Mouse (Mus musculus) liver, embryonic 14.5 days (tissue): ENCODE results near the gene Slc25a13. TPM values are rescaled to one million over a fixed set of nuclear protein-coding genes. Genes with fewer than 3 reads are reported as not detected.

Experiments used
- ATAC-seq: fragments of 200-750 bp; cut with Nextera tagmentation; 2 replicates; pipeline ENCODE4 v1.8.0; 2017; ENCODE audit warnings: moderate number of reproducible peaks, mild to moderate bottlenecking, moderate library complexity; ENCODE audit not compliant: insufficient read depth
- DNase-seq, 3 experiments: peaks; one replicate each; pipeline ENCODE4 v3.0.0-alpha.2; 2012 to 2013; ENCODE audit warnings: low read depth in 3 of 3, low spot score in 3 of 3
- H3K27ac ChIP-seq: fragments of 300-500 bp; sonication (generic); 2 replicates; pipeline ENCODE4 v1.5.1; 2014; ENCODE audit warnings: moderate library complexity, mild to moderate bottlenecking, control low read depth, inconsistent platforms
- H3K27me3 ChIP-seq: fragments of 300-500 bp; sonication (generic); 2 replicates; pipeline ENCODE4 v1.6.1; 2014; ENCODE audit warnings: mild to moderate bottlenecking, low read length, moderate library complexity; ENCODE audit not compliant: control insufficient read depth, insufficient read depth
- H3K36me3 ChIP-seq: fragments of 300-500 bp; sonication (generic); replicated peaks from 2 replicates; pipeline ENCODE4 v1.6.1; 2014; ENCODE audit warnings: low read depth; ENCODE audit not compliant: control insufficient read depth, insufficient read depth
- H3K4me1 ChIP-seq, 2 experiments: fragments of 200-500 bp in 1 of 2; fragments of 300-500 bp in 1 of 2; sonication (generic) in 1 of 2; replicated peaks; 2 replicates each; pipeline ENCODE4 v1.6.1; 2012 to 2014; ENCODE audit warnings: antibody characterized with exemption in 1 of 2, inconsistent platforms in 1 of 2, low read length in 1 of 2; ENCODE audit not compliant: control insufficient read depth in 2 of 2, insufficient read depth in 2 of 2
- H3K4me2 ChIP-seq: fragments of 300-500 bp; sonication (generic); 2 replicates; pipeline ENCODE4 v1.6.1; 2014; ENCODE audit warnings: low read depth, mild to moderate bottlenecking, control low read depth, moderate library complexity
- H3K4me3 ChIP-seq, 2 experiments: fragments of 200-500 bp in 1 of 2; fragments of 300-500 bp in 1 of 2; sonication (generic) in 1 of 2; 2 replicates each; pipeline ENCODE4 v1.5.1; 2012 to 2014; ENCODE audit warnings: low read depth in 2 of 2, low read length in 2 of 2, mild to moderate bottlenecking in 2 of 2, control low read depth in 1 of 2, inconsistent platforms in 1 of 2, moderate library complexity in 1 of 2; ENCODE audit not compliant: insufficient read depth in 1 of 2
- H3K9ac ChIP-seq: fragments of 300-500 bp; sonication (generic); replicated peaks from 2 replicates; pipeline ENCODE4 v1.6.1; 2014; ENCODE audit warnings: mild to moderate bottlenecking, control low read depth, moderate library complexity
- H3K9me3 ChIP-seq: fragments of 300-500 bp; sonication (generic); 2 replicates; pipeline ENCODE4 v1.6.1; 2016; ENCODE audit warnings: low read length, mixed read lengths; ENCODE audit not compliant: control insufficient read depth
- CTCF ChIP-seq: IDR thresholded peaks from 2 replicates; pipeline ENCODE4 v1.5.1; 2016; ENCODE audit warnings: antibody characterized with exemption, low read depth, control low read depth
- EP300 ChIP-seq: IDR thresholded peaks from 2 replicates; pipeline ENCODE4 v1.6.1; 2016; ENCODE audit warnings: antibody characterized with exemption, low read depth
- WGBS: fragments of 180-500 bp; shearing (Covaris S2); extraction: QIAGEN DNeasy Blood & Tissue Kit; methylation state at CpG from one replicate; pipeline ENCODE4 v1.1.7; 2014; ENCODE audit not compliant: insufficient replicate concordance; 5-methylcytosine and 5-hydroxymethylcytosine counted together
- polyA plus RNA-seq, 2 experiments: library from polyadenylated mRNA; depleted of rRNA in 1 of 2; stranded (reverse) in 1 of 2; unstranded in 1 of 2; fragments of >200 nt; fragmentation: Nextera tagmentation in 1 of 2; extraction: Ambion mirVana in 1 of 2; gene quantifications; 2 replicates each; pipeline versions ENCODE4 v1.2.1 to v1.2.3; 2012 to 2014

Gene Slc25a13
- polyA plus RNA-seq, 2 experiments = 11.6 to 26.0 TPM

- H3K4me2 ChIP-seq = no peak overlapping the region
- H3K27me3 ChIP-seq = no peaks in the 10 kb centered on the region
- DNase-seq (no peak), ATAC-seq (no peak)
- no peaks in the 10 kb centered on the region; a peak in 1 of 4 replicates for H3K4me1 ChIP-seq
- H3K9ac ChIP-seq = no peak overlapping the region
- H3K9me3 ChIP-seq = no peaks in the 10 kb centered on the region
- no peak overlapping the region for H3K4me3 ChIP-seq
- no peaks in the 10 kb centered on the region for H3K36me3 ChIP-seq
- no peak overlapping the region for H3K27ac ChIP-seq
- 81% methylated on average over 8 of the region's 8 CpGs for WGBS
- TF ChIP-seq CTCF (no peak), EP300 (no peak)
Measured at GRCm38 (mm10) chr6:6191596-6192337, 25.2 kb downstream of the Slc25a13 start.

GRCm38 (mm10) chr6:6188970-6189369, 28.0 kb downstream of the Slc25a13 start:
- ATAC-seq = no peak
- H3K27ac ChIP-seq = no peak overlapping the region

GRCm38 (mm10) chr6:6186468-6186867, 30.5 kb downstream of the Slc25a13 start:
- H3K27ac ChIP-seq = no peak overlapping the region
- no peak overlapping the region for H3K9ac ChIP-seq
- TF ChIP-seq CTCF (no peak), EP300 (no peak)

More at GRCm38 (mm10) chr6:6188970-6189369, 28.0 kb downstream of the Slc25a13 start:
- DNase-seq = no peak
- no peak overlapping the region for H3K9ac ChIP-seq
- 70% methylated on average over 6 of the region's 6 CpGs for WGBS
- no peaks in the 10 kb centered on the region for H3K9me3 ChIP-seq
- peaks cover 0 to 5% of the 10 kb centered on the region in 2 experiments; a peak in 2 of 4 replicates for H3K4me1 ChIP-seq
- H3K4me2 ChIP-seq = no peak overlapping the region
- TF ChIP-seq CTCF (no peak), EP300 (no peak)
- H3K36me3 ChIP-seq = no peaks in the 10 kb centered on the region
- H3K4me3 ChIP-seq = no peak overlapping the region
- no peaks in the 10 kb centered on the region for H3K27me3 ChIP-seq

GRCm38 (mm10) chr6:6185735-6186068, 31.3 kb downstream of the Slc25a13 start:
- Histone ChIP-seq H3K9ac (no peak overlapping the region), H3K36me3 (no peaks in the 10 kb centered on the region), H3K27me3 (no peaks in the 10 kb centered on the region), H3K9me3 (no peaks in the 10 kb centered on the region), H3K4me2 (no peak overlapping the region), H3K4me3 (no peak overlapping the region), H3K27ac (no peak overlapping the region), H3K4me1 (peaks cover 0 to 9% of the 10 kb centered on the region in 2 experiments; a peak in 3 of 4 replicates)
- WGBS = 67% methylated on average over 3 of the region's 3 CpGs
- TF ChIP-seq CTCF (no peak), EP300 (no peak)
- ATAC-seq = peak; percentile 63
- DNase-seq = no peak

More at GRCm38 (mm10) chr6:6186468-6186867, 30.5 kb downstream of the Slc25a13 start:
- no peaks in the 10 kb centered on the region for H3K9me3 ChIP-seq
- H3K36me3 ChIP-seq = no peaks in the 10 kb centered on the region
- WGBS = 66% methylated on average over 4 of the region's 4 CpGs
- no peak overlapping the region for H3K4me3 ChIP-seq
- no peak for DNase-seq
- H3K4me1 ChIP-seq = peaks cover 0 to 9% of the 10 kb centered on the region in 2 experiments; a peak in 3 of 4 replicates
- ATAC-seq = no peak
- H3K4me2 ChIP-seq = no peak overlapping the region
- no peaks in the 10 kb centered on the region for H3K27me3 ChIP-seq

- DNase-seq (no peak), ATAC-seq (peak; percentile 69)
Measured at GRCm38 (mm10) chr6:6184921-6185734, 31.8 kb downstream of the Slc25a13 start.

More at GRCm38 (mm10) chr6:6184921-6185734, 31.8 kb downstream of the Slc25a13 start:
- Histone ChIP-seq H3K4me2 (peak overlapping the region; percentile 20; the same call in 1 of the 2 replicates), H3K36me3 (no peaks in the 10 kb centered on the region), H3K27ac (no peak overlapping the region), H3K27me3 (no peaks in the 10 kb centered on the region), H3K4me1 (peaks cover 0 to 9% of the 10 kb centered on the region in 2 experiments; a peak in 3 of 4 replicates), H3K9me3 (no peaks in the 10 kb centered on the region), H3K9ac (no peak overlapping the region), H3K4me3 (no peak overlapping the region)
- no peak for TF ChIP-seq CTCF
- 73% methylated on average over 7 of the region's 7 CpGs for WGBS
